Mouse (Mus musculus) G1E-ER4 (cell line): Measurements from ENCODE around the gene Hsf3. TPM values are rescaled to one million over a fixed set of nuclear protein-coding genes. Genes with fewer than 3 reads are reported as not detected.

Experiments
- GATA1 ChIP-seq: IDR thresholded peaks from one replicate; pipeline ENCODE4 v1.8.0; 2012; ENCODE audit warnings: low read length, inconsistent platforms
- polyA plus RNA-seq: library from polyadenylated mRNA; stranded (reverse); fragments of >175 nt; gene quantifications from 2 replicates; pipeline ENCODE4 v1.2.3, GENCODE M21; 2012

Hsf3 gene
- polyA plus RNA-seq = not detected in 2 replicates

DNA sequence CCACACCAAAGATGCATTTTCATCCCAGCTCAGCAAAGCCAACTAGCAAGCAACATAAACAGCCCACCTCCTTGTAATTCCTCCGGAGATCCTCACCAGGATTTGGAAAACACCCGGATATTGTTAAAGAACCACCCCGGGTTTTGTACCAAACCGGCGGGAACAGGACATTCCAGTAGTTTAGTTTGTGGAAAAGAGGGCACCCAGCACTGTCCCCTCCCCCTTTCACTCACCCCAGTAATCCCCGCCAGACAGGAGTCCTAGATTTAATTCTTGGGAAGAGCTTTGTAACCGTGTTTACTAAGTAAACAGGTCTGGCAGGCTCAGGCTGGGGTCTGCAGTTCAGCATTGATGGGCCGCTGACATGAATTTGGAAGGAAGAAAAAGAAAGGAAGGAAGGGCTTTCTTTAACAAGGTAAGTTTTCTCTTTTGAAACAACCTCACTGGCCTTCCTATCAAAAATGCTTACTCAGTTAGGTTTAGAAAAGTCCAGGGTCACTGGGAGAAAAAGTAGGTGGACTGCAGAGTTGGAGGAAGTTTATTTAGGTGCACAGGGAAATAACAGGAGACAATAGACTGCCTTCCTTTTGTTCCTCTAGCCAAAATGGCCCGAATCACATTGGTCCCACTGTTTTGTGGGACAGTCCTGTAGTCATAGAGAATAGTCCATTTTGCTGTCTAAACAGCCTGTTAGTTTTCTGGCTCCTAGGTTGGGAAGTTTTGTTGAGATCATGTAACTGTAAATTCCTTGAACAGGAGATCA, at the start of gene Hsf3:
TSS of gene Hsf3 (minus strand) at position 94 of the 763 bp plus-strand sequence.
- no peak for TF ChIP-seq GATA1

DNA sequence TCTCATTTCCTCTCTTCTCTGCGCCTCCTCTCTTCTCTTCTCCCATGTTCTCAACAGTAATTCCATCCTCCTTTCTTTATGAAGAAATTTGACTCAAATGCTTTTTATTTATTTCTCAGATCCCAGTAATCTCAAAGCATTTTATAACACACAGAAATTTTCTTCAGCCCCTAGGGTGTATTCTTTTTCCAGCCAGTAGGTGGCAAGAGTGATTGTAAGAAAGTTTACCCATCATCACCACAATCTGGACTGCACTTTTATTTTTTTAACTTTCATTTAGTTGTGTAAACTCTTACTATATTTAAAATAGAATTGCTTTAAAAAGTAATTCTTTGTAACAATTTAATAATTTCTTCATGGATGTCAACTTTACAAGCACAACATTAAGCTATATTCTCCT, 45.5 kb upstream of the Hsf3 start:
- TF ChIP-seq GATA1 = no peak

DNA sequence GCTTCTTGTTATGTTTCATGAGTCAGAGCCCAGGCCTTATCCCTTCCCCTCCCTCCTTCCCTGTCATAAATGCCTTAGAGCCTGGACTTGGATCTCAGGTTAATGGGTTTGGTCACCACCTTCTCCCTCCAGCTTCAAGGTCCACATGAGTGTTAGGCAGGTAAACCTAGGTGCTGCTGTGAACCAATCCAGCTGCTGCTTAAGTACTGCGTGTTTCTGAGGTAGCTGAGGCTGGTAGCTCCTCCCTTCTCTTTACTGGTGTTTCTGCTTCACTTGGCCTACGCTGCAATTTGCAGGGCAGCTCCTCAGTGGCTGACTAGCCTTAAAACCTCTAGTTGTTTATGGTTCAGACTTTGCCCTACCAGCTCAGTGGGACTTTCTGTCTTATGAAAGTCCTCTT, 945 bp downstream of the Hsf3 start, which contains the start of gene Heph:
TSS of gene Heph (plus strand) at position 211 of the 400 bp plus-strand sequence.
- TF ChIP-seq GATA1 = no peak

DNA sequence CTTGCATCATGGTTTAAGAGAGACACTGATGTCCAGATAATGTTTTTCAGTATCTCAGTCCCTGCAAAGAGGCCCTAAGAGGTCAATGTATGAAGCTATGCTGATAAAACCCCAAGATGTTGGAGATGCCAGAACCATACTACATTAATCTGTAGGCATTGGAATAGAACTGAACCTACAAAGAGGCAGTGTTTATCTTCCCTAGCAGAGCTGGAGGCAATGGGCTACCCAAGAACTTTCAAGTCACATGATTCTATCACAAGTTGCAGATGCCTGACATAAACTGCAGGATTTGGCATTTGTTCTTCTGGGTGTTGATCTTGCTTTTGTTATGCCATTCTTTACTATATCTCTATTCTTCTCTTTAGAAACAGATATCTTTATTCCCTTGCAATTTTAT, 36.7 kb downstream of the Hsf3 start:
- no peak for TF ChIP-seq GATA1

DNA sequence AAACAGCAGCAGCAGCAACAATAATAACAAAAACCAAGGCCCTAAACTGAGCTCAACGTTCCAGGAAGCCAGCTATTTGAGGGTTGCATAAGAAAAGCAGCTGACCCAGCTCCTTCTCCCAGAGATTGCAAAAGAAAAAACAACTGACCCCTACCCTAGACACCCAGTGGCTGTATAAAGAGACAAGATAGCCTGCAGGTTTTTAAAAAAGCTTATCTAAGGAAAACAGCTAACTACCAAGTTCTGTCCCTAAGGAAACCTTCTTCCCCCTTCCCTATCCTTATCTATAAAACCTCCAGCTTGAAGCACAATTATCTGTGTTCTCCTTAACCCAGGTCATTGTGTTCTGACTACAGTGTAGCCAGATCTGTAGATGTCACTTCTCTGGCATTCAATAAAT, 38.4 kb downstream of the Hsf3 start:
- TF ChIP-seq GATA1 = no peak

DNA sequence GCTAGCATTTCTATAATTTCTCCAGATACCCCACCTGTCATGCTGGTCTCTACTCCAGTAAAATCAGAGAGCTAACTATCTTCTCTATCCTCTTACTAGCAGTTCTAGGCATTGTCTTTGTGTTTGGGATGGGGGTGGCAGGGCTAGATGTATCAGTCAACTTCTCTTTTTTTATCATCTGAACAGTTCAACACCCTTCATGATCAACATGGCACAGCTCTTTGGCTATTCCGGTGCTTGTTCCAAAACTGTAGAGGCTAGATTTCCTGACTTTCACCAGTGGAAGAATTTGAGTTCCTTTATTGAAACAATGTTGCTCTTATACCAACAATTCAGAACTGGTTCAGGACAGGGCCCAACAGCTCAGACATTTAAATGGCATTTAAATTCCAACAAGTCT, 39.1 kb downstream of the Hsf3 start:
- TF ChIP-seq GATA1 = no peak

DNA sequence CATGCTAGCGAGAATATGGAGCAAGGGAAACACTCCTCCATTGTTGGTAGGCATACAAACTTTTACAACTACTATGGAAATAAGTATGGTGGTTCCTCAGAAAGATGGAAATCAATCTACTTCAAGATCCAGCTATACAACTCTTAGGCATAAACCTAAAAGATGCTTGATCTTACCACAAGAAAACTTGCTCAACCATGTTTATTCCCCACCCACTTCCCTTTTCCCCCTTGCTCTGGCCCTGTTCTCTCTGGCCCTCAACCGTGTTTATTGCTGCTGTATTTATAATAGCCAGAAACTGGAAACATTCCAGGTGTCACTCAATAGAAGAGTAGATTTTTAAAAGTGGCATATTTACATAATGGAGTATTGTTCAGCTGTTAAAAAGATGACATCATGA, 117.0 kb downstream of the Hsf3 start:
- no peak for TF ChIP-seq GATA1

DNA sequence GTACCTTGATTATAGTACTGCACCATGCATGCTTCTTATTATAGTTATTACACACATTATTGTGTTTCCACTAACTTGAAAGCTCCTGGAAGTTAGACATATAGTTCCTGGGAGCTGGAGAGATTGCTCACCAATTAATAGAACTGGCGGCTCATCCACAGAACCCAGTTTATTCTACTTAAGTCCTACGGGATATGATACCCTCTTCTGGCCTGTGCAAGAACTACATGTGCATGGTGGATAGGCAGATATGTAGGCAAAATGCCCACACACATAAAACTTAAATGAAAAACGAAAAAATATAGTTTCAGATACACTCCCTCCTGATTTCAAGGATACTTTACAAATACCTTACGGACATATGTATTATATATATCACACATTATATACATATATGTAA, 126.3 kb downstream of the Hsf3 start:
- no peak for TF ChIP-seq GATA1

DNA sequence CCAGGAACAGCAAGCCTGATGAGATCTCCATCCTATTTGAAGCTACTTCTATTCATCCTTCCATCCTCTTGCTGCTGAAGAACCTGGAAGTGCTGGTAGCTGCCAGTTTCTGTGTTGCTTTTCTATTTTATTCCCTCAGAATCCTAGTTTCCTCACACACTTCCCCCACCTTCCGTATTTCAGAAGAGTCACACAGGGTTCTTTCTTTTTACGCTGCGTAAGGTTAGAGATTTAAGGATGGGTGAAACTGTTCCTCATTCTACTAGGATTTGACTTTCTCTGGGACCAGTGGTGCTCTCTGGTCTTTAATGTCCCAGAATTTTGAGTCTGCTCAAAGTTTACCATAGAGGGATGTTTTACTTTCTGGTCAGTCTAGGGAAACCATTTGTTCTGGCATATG, 162.8 kb downstream of the Hsf3 start, which contains the start of gene Vsig4:
TSS of gene Vsig4 (minus strand) at position 101 of the 400 bp plus-strand sequence.
- no peak for TF ChIP-seq GATA1

DNA sequence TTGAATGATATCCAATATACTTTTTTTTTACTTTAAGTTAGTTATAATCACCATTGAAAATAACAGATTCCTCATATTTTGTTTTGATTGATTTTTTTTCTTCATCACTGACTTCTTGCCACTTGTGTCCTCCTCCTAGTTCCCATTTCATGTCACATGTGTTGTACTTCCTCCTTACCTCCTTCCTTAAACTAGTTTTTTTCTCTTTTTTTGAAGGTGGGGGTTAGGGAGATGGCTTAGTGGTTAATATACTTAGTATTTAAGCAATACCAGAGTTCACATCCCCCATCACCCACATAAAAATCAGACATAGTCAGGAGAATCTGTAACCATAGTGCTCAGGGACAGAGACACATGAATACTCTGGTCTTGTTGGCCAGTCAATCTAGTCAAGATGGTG, 199.6 kb downstream of the Hsf3 start:
- TF ChIP-seq GATA1 = no peak

Other genes starting within 250 kb of the Hsf3 start
- gene Vsig4, start 162.9 kb downstream of the Hsf3 start, polyA plus RNA-seq = not detected in 2 replicates
- not detected in 2 replicates for gene Heph, start 935 bp downstream of the Hsf3 start, polyA plus RNA-seq